Mouse (Mus musculus) embryonic facial prominence, embryonic 15.5 days (tissue): Measurements from ENCODE around the gene Fam189a2. TPM values are rescaled to one million over a fixed set of nuclear protein-coding genes. Genes with fewer than 3 reads are reported as not detected.

ENCODE experiments used
- ATAC-seq: fragments of 200-750 bp; cut with Nextera tagmentation; 2 replicates; pipeline ENCODE4 v1.8.0; 2017; ENCODE audit warnings: low read depth, moderate TSS enrichment; ENCODE audit not compliant: insufficient number of reproducible peaks, low FRiP score, low TSS enrichment
- H3K27ac ChIP-seq: fragments of 300-500 bp; sonication (generic); replicated peaks from 2 replicates; pipeline ENCODE4 v1.5.1; 2015; ENCODE audit warnings: mild to moderate bottlenecking, inconsistent platforms
- H3K27me3 ChIP-seq: fragments of 300-500 bp; sonication (generic); 2 replicates; pipeline ENCODE4 v1.6.1; 2015; ENCODE audit warnings: inconsistent platforms
- H3K36me3 ChIP-seq: fragments of 300-500 bp; sonication (generic); 2 replicates; pipeline ENCODE4 v1.6.1; 2015; ENCODE audit warnings: mild to moderate bottlenecking, inconsistent platforms
- H3K4me1 ChIP-seq: fragments of 300-500 bp; sonication (generic); 2 replicates; pipeline ENCODE4 v1.6.1; 2015; ENCODE audit warnings: inconsistent platforms
- H3K4me2 ChIP-seq: fragments of 300-500 bp; sonication (generic); replicated peaks from 2 replicates; pipeline ENCODE4 v1.6.1; 2015; ENCODE audit warnings: mild to moderate bottlenecking, inconsistent platforms
- H3K4me3 ChIP-seq: fragments of 300-500 bp; sonication (generic); replicated peaks from 2 replicates; pipeline ENCODE4 v1.5.1; 2015; ENCODE audit warnings: mild to moderate bottlenecking, inconsistent platforms
- H3K9ac ChIP-seq: fragments of 300-500 bp; sonication (generic); 2 replicates; pipeline ENCODE4 v1.6.1; 2015; ENCODE audit warnings: inconsistent platforms
- H3K9me3 ChIP-seq: fragments of 300-500 bp; sonication (generic); replicated peaks from 2 replicates; pipeline ENCODE4 v1.6.1; 2016; ENCODE audit warnings: inconsistent platforms
- WGBS: fragments of 180-500 bp; shearing (Covaris S2); methylation state at CpG from one replicate; pipeline ENCODE4 v1.1.7; 2015; 5-methylcytosine and 5-hydroxymethylcytosine counted together
- polyA plus RNA-seq: library from polyadenylated mRNA; unstranded; fragments of >200 nt; fragmentation: Nextera tagmentation; extraction: Ambion mirVana; gene quantifications from 2 replicates; pipeline ENCODE4 v1.2.1, GENCODE M21; 2015

Fam189a2 gene
- polyA plus RNA-seq, 1 experiment from 2014 or later = 0.52 TPM

DNA sequence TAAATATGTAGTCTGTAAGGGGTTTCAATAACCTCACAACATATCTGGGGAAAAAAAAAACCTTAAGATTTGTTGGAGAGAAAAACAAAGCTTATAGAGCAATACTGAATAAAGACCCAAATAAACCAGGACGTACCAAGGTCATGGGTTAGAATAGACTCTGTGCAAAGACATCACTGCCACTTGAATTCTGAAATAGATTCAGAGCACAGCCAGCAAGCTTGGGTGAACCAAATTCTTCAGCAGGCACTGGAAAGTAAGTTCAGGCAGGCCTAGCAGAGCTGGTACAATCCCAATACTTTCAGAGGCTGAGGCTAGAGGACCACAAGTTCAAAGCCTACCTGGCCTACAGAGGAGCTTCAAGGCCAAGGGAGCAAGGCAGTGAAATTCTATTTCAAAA, 6.2 kb downstream of the Fam189a2 start:
- Histone ChIP-seq H3K36me3 (no peaks in the 10 kb centered on the region), H3K4me1 (peaks cover 2% of the 10 kb centered on the region; the same call in 1 of the 2 replicates), H3K9ac (no peak overlapping the region), H3K27ac (no peak overlapping the region), H3K27me3 (peaks cover 21% of the 10 kb centered on the region), H3K4me2 (no peak overlapping the region), H3K4me3 (no peak overlapping the region), H3K9me3 (no peaks in the 10 kb centered on the region)
- no peak for ATAC-seq
- WGBS = 86% methylated on average over 1 of the region's 1 CpGs

DNA sequence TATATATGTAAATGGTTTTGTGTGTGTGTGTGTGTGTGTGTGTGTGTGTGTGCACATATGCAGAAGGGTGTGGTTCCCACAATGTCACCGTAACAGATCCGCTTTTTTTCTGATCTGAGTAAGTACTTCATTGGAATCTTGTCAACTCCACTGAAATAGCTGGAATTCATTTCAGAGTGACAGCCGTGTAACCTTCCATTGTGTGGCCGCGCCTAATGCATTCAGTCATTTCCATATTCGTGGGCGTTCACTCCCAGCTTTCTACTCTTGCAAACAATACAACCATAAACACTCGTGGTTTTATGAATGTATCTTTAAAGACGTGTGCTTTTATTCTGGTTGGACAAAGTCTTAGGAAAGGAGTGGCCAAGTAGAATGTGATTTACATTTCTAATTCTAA, 6.7 kb downstream of the Fam189a2 start:
- Histone ChIP-seq H3K27me3 (peaks cover 17% of the 10 kb centered on the region; the same call in 1 of the 2 replicates), H3K27ac (no peak overlapping the region), H3K9ac (no peak overlapping the region), H3K36me3 (no peaks in the 10 kb centered on the region), H3K9me3 (no peaks in the 10 kb centered on the region), H3K4me1 (no peaks in the 10 kb centered on the region; the same call in 1 of the 2 replicates), H3K4me2 (no peak overlapping the region), H3K4me3 (no peak overlapping the region)
- ATAC-seq = no peak
- 48% methylated on average over 9 of the region's 9 CpGs for WGBS

DNA sequence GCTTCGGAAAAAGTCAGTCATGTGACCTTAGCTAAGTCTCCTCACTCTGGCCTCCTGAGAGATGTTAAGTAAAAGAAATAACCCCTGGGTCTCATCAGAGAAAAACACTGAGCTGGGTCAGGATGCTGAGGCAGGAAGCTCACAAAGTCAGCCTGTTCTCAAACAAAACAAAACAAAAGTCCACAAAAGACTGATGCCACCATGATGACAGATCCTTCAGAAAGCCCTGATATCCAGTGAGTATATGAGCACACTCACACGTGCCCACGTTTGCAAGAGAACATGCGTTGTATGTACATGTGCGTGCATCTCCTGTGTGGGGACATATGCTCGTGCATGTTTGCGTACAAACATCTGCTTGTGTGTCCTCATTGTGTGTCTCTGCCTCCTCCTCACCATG, 7.5 kb downstream of the Fam189a2 start:
- peaks cover 11% of the 10 kb centered on the region; the same call in 1 of the 2 replicates for H3K27me3 ChIP-seq
- H3K9ac ChIP-seq = no peak overlapping the region
- 84% methylated on average over 7 of the region's 7 CpGs for WGBS
- no peak overlapping the region for H3K27ac ChIP-seq
- no peak for ATAC-seq
- H3K36me3 ChIP-seq = no peaks in the 10 kb centered on the region
- H3K9me3 ChIP-seq = no peaks in the 10 kb centered on the region
- H3K4me1 ChIP-seq = no peaks in the 10 kb centered on the region; the same call in 1 of the 2 replicates
- H3K4me3 ChIP-seq = no peak overlapping the region
- H3K4me2 ChIP-seq = no peak overlapping the region

DNA sequence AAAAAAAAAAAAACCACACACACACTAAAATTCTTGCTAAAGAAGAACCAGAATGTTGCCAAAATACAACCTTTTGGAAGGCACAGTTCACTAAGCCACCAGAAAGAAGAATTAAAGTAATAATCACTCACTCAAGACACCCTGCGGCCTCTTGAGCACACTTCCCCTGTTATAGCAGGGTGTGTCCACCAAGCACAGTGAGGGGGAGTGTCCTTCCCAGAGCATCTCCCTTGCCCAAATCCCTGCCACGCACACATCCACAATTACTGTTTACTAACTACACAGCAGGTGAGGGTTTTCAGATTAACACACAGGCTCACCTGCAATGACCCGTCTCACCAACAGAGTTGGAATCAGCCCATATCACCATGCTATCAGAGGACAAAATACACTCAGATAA, 8.0 kb downstream of the Fam189a2 start:
- H3K36me3 ChIP-seq = no peaks in the 10 kb centered on the region
- no peak overlapping the region for H3K4me3 ChIP-seq
- H3K9me3 ChIP-seq = no peaks in the 10 kb centered on the region
- no peak for ATAC-seq
- no peak overlapping the region for H3K27ac ChIP-seq
- H3K4me2 ChIP-seq = no peak overlapping the region
- no peak overlapping the region for H3K9ac ChIP-seq
- 69% methylated on average over 3 of the region's 3 CpGs for WGBS
- no peaks in the 10 kb centered on the region; the same call in 1 of the 2 replicates for H3K4me1 ChIP-seq
- H3K27me3 ChIP-seq = peaks cover 6% of the 10 kb centered on the region; the same call in 1 of the 2 replicates

DNA sequence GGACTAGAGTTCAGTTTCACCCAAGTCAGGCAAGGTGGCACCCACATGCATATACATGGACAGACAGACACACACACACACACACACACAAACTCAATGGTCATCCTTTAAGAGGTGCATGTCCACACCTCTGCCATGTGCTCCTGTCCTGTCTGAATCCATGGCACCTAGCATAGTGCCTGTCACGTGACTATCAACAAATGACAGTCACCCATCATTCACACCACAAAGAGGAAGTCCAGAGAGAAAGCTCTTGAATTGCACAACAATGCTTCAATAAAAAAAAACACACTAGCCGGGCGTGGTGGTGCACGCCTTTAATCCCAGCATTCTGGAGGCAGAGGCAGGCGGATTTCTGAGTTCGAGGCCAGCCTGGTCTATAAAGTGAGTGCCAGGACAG, 8.5 kb downstream of the Fam189a2 start:
- Histone ChIP-seq H3K27me3 (peaks cover 5% of the 10 kb centered on the region; the same call in 1 of the 2 replicates), H3K4me2 (no peak overlapping the region), H3K9ac (no peak overlapping the region), H3K27ac (no peak overlapping the region), H3K9me3 (no peaks in the 10 kb centered on the region), H3K36me3 (no peaks in the 10 kb centered on the region), H3K4me3 (no peak overlapping the region), H3K4me1 (peaks cover 2% of the 10 kb centered on the region; the same call in 1 of the 2 replicates)
- WGBS = 89% methylated on average over 6 of the region's 6 CpGs
- ATAC-seq = no peak

DNA sequence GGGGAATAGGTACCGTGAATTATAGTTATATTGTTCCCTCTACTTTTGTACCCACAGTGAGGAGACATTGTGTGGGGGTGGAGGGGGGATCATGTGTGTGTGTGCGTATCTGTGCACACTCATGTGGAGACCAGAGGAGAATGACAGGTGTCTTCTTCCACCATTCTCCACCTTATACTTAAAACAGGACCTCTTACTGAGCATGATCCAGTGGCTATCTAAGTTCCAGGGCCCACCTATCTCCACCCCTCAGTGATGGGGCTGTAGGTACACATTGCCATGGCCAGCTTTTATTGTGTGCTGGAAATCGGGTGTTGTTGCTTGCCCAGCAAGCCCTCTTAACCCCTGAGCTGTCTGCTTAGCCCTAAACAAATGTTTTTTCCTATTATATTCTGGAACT, 10.1 kb downstream of the Fam189a2 start:
- 88% methylated on average over 3 of the region's 3 CpGs for WGBS

DNA sequence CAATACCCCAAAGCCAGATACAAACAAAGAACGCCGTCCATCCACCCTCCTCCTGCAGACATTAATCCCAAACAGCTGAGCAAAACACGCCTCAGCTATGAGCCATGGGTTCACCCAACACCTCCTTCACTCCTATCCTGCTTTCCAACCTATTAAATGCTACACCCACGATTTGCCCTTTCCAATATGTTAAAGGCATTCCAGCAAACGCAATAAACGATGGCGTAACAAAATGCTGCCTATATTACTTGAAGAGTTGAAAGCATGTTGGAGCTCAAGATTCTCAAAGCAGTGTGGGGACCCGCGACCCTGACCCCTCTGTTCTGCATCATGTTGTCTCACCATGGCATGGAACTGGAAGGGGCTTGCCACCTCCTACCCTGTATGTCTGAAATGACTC, 11.2 kb downstream of the Fam189a2 start:
- 78% methylated on average over 9 of the region's 9 CpGs for WGBS
- H3K4me3 ChIP-seq = no peak overlapping the region
- H3K36me3 ChIP-seq = no peaks in the 10 kb centered on the region
- no peak overlapping the region for H3K9ac ChIP-seq
- H3K4me2 ChIP-seq = no peak overlapping the region
- no peaks in the 10 kb centered on the region for H3K9me3 ChIP-seq
- no peaks in the 10 kb centered on the region for H3K27me3 ChIP-seq
- ATAC-seq = no peak
- 0 out of 2 replicates have a peak, but pooled peaks cover 7% of the 10 kb centered on the region for H3K4me1 ChIP-seq
- no peak overlapping the region for H3K27ac ChIP-seq

More for the DNA sequence above, 10.1 kb downstream of the Fam189a2 start:
- no peak overlapping the region for H3K27ac ChIP-seq
- no peaks in the 10 kb centered on the region for H3K9me3 ChIP-seq
- no peak for ATAC-seq
- peaks cover 7% of the 10 kb centered on the region; the same call in 1 of the 2 replicates for H3K4me1 ChIP-seq
- H3K36me3 ChIP-seq = no peaks in the 10 kb centered on the region
- H3K4me3 ChIP-seq = no peak overlapping the region
- H3K9ac ChIP-seq = no peak overlapping the region
- H3K27me3 ChIP-seq = peaks cover 5% of the 10 kb centered on the region; the same call in 1 of the 2 replicates
- no peak overlapping the region for H3K4me2 ChIP-seq

DNA sequence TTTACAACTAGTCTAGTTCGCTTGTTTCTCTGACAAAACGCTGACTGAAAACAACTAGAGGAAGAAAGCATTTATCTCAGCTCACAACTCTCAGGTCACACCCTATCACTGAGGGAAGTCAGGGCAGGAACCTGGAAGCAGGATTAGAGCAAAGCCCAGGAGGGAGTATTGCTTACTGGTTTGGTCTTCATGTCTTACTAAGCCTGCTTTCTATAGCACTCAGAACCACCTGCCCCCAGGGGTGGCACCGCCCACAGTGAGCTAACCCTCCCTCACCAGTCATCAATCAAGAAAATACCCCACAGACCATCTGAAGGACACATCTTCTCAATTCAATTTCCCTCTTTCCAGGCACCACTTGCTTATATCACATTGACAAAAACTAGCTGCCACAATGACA, 12.4 kb downstream of the Fam189a2 start:
- no peak overlapping the region for H3K4me2 ChIP-seq
- no peak overlapping the region for H3K9ac ChIP-seq
- no peaks in the 10 kb centered on the region for H3K27me3 ChIP-seq
- H3K9me3 ChIP-seq = no peaks in the 10 kb centered on the region
- H3K4me1 ChIP-seq = 0 out of 2 replicates have a peak, but pooled peaks cover 7% of the 10 kb centered on the region
- no peaks in the 10 kb centered on the region for H3K36me3 ChIP-seq
- no peak for ATAC-seq
- no peak overlapping the region for H3K4me3 ChIP-seq
- 77% methylated on average over 3 of the region's 3 CpGs for WGBS
- no peak overlapping the region for H3K27ac ChIP-seq

DNA sequence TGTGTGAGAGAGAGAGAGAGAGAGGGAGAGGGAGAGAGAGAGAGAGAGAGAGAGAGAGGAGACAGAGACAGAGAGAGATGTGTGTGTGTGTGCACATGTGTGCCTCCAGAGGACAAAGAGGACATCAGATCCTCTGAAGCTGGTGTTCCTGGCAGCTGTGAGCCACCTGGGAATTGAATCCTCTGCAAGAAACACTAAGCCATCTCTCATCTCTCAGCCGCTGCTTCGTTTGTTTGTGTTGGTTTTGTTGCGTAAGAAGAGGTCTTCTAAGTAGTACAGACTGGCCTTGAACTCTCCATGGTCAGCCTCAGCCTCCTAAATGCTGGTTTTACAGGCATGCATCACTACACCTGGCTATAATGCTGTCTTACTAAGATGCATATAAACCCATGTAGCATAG, 12.9 kb downstream of the Fam189a2 start:
- Histone ChIP-seq H3K9ac (no peak overlapping the region), H3K36me3 (no peaks in the 10 kb centered on the region), H3K4me3 (no peak overlapping the region), H3K9me3 (no peaks in the 10 kb centered on the region), H3K4me2 (no peak overlapping the region), H3K27ac (no peak overlapping the region), H3K27me3 (no peaks in the 10 kb centered on the region), H3K4me1 (0 out of 2 replicates have a peak, but pooled peaks cover 7% of the 10 kb centered on the region)
- ATAC-seq = no peak
- WGBS = 41% methylated on average over 3 of the region's 3 CpGs

DNA sequence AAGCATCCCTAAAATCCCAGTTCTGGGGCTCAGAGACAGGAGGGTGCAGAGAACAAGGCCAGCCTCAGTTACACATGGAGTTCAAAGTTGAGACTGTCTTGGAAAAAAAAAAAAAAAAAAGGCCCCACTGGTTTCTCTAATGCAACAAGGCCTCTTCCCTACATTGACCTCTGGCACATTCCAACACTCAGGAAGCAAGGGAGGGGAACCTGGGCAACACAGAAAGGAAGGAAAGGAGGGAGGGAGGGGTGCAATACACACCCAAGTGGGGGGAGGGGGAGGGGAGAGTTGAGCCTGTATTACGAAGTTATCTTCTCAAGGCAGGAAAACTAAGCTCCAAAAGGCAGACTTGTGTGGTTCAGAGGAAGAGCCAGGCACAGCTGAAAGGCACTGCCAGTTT, 13.4 kb downstream of the Fam189a2 start:
- 0 out of 2 replicates have a peak, but pooled peaks cover 7% of the 10 kb centered on the region for H3K4me1 ChIP-seq
- no peak overlapping the region for H3K27ac ChIP-seq
- H3K36me3 ChIP-seq = no peaks in the 10 kb centered on the region
- 10% methylated on average over 1 of the region's 1 CpGs for WGBS
- no peak overlapping the region for H3K9ac ChIP-seq
- H3K4me2 ChIP-seq = no peak overlapping the region
- no peaks in the 10 kb centered on the region for H3K9me3 ChIP-seq
- H3K27me3 ChIP-seq = no peaks in the 10 kb centered on the region
- H3K4me3 ChIP-seq = no peak overlapping the region
- no peak for ATAC-seq

DNA sequence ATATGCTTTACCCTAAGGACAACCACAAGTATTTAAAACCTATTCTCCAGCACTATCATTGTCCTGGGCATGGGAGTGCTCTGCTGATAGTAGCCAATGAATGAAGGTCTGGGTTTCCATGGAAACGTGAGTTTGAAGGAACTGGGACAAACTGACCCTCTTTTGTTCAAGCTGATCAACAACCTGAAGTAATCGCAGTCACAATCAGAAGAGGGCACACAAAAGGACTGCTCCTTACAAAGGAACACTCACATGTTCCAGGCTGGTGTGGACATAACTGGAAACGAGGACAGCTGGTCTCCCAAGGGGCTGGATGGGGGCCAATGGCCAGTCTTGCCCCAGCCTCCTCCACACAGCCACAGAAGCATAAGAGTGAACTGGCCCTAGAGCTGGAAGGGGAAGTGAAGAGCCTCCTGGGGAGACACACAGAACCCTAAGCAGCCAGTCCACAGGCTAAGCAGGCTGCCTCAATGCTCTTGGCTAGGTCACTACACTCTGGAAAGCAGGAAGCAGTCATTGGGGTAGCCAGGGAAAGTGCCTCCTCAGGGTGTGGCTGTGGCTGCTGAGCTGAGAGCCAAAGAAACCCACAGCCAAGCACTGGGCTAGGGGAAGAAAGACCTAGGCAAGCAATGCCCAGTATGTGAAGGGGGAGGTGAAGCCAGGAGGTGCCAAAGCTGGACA, 14.0 kb downstream of the Fam189a2 start:
- Histone ChIP-seq H3K36me3 (no peaks in the 10 kb centered on the region), H3K4me1 (0 out of 2 replicates have a peak, but pooled peaks cover 7% of the 10 kb centered on the region), H3K9ac (no peak overlapping the region), H3K27me3 (no peaks in the 10 kb centered on the region), H3K9me3 (no peaks in the 10 kb centered on the region), H3K4me3 (no peak overlapping the region), H3K4me2 (no peak overlapping the region), H3K27ac (no peak overlapping the region)
- WGBS = 41% methylated on average over 3 of the region's 3 CpGs
- no peak; the same call in 1 of the 2 replicates for ATAC-seq

DNA sequence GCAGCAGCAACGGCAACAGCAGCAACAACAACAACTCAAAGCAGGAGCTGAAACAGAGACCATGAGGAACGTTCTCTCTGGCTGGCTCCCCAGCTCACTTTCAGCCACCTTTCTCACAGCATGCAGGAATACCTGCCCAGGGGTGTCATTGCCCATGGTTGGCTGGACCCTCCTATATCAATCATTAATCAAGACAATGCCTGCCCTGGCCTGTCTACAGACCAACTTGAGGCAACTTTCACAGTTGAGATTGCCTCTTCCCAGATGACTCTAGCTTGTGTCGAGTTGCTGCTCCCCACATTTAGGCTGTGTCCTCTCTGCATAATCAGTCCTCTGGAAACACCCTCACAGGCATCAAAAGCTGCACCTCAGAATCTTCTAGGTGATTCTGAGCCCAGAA, 17.6 kb downstream of the Fam189a2 start:
- H3K4me1 ChIP-seq = 0 out of 2 replicates have a peak, but pooled peaks cover 7% of the 10 kb centered on the region
- no peaks in the 10 kb centered on the region for H3K27me3 ChIP-seq
- H3K36me3 ChIP-seq = no peaks in the 10 kb centered on the region
- no peaks in the 10 kb centered on the region for H3K9me3 ChIP-seq
- ATAC-seq = no peak
- no peak overlapping the region for H3K4me2 ChIP-seq
- H3K4me3 ChIP-seq = no peak overlapping the region
- H3K9ac ChIP-seq = no peak overlapping the region
- H3K27ac ChIP-seq = no peak overlapping the region
- 60% methylated on average over 3 of the region's 3 CpGs for WGBS
